ENCODE assay signal across 7 mouse cellular contexts in genomic region chr1:155048947-155049346, GRCm38 (mm10). TPM values are rescaled to one million over a fixed set of nuclear protein-coding genes. Genes with fewer than 3 reads are reported as not detected.
A peak's percentile ranks its signal among the peaks of the same experiment; 100 is the strongest.
DNase-seq lines count a peak whose midpoint lies in the region; ATAC-seq and TF ChIP-seq lines count a peak whose summit lies in the region.

No protein-coding gene starts in this region.

- peak; percentile 78 for DNase-seq in adrenal gland, adult 8-10 months
- DNase-seq in embryo, embryonic 9.5 days (ENCODE audit: extremely low spot score), result peak; percentile 88
- DNase-seq in kidney, adult 11 months, result peak; percentile 84
- DNase-seq in limb, embryonic 10.5 days (ENCODE audit: low spot score), result peak; percentile 97

- WGBS in limb, embryonic 10.5 days, result 5% methylated on average over 5 of the region's 5 CpGs
- WGBS in midbrain, embryonic 13.5 days, result 4% methylated on average over 5 of the region's 5 CpGs
- 4% methylated on average over 5 of the region's 5 CpGs for WGBS in small intestine, adult 2 months

- H3K9me3 ChIP-seq in limb, embryonic 10.5 days (replicated peaks), result no peaks in the 10 kb centered on the region
- no peaks in the 10 kb centered on the region for H3K9me3 ChIP-seq in midbrain, embryonic 13.5 days

- no peak for TF ChIP-seq POLR2A in small intestine, adult 2 months (IDR thresholded peaks at IDR 0.05; ENCODE audit: low read depth, low read length)

- H3K4me3 ChIP-seq in limb, embryonic 10.5 days, result no peak overlapping the region
- H3K4me3 ChIP-seq in midbrain, embryonic 13.5 days (replicated peaks), result no peak overlapping the region
- no peak overlapping the region for H3K4me3 ChIP-seq in small intestine, adult 2 months (ENCODE audit: low read depth, low read length)

- TF ChIP-seq CTCF in small intestine, adult 2 months (IDR thresholded peaks at IDR 0.05; ENCODE audit: extremely low read depth, insufficient read length, insufficient replicate concordance, low read depth, low read length), result peak; percentile 97

- peak overlapping the region; percentile 84 for H3K27ac ChIP-seq in limb, embryonic 10.5 days
- H3K27ac ChIP-seq in midbrain, embryonic 13.5 days, result 0 out of 2 replicates have a peak overlapping the region, but pooled peaks have one; percentile 4
- H3K27ac ChIP-seq in small intestine, adult 2 months (ENCODE audit: insufficient read depth, low read depth, low read length), result no peak overlapping the region

- ATAC-seq in granulocyte monocyte progenitor cell, adult 5-6 weeks (replicated peaks; ENCODE audit: poor library complexity, severe bottlenecking), result peak; percentile 71
- ATAC-seq in midbrain, embryonic 13.5 days, result peak; percentile 83

- H3K4me1 ChIP-seq in limb, embryonic 10.5 days, result peaks cover 43% of the 10 kb centered on the region
- H3K4me1 ChIP-seq in midbrain, embryonic 13.5 days (replicated peaks), result peaks cover 38% of the 10 kb centered on the region
- H3K4me1 ChIP-seq in small intestine, adult 2 months (ENCODE audit: control insufficient read depth, insufficient read depth, insufficient read length, low read length), result peaks cover 8% of the 10 kb centered on the region

- H3K4me2 ChIP-seq in midbrain, embryonic 13.5 days (replicated peaks), result no peak overlapping the region

- no peaks in the 10 kb centered on the region for H3K36me3 ChIP-seq in limb, embryonic 10.5 days
- no peaks in the 10 kb centered on the region for H3K36me3 ChIP-seq in midbrain, embryonic 13.5 days
- no peaks in the 10 kb centered on the region for H3K36me3 ChIP-seq in small intestine, adult 2 months (ENCODE audit: control insufficient read depth, insufficient read depth, low read length)

- H3K9ac ChIP-seq in midbrain, embryonic 13.5 days (replicated peaks), result no peak overlapping the region

- no peaks in the 10 kb centered on the region for H3K27me3 ChIP-seq in limb, embryonic 10.5 days (ENCODE audit: low read depth, poor library complexity, severe bottlenecking)
- H3K27me3 ChIP-seq in midbrain, embryonic 13.5 days, result peaks cover 3% of the 10 kb centered on the region; the same call in 1 of the 2 replicates
- H3K27me3 ChIP-seq in small intestine, adult 2 months (ENCODE audit: control insufficient read depth, insufficient read depth, low read length), result no peaks in the 10 kb centered on the region

RNA-seq across cellular contexts. Expression of gene Ier5, which starts 50.5 kb away (rescaled TPM):
- 10 to 100 TPM in 3 of 4 experiments, 1 to 10 TPM in 1; 7.8 to 11.9 (median 11.2) TPM for total RNA-seq in adrenal gland, adult 8-10 months (2022)
- 0.32 and 2.9 TPM in 2 replicates for total RNA-seq in granulocyte monocyte progenitor cell, adult 5-6 weeks (2014; fragmentation: Nextera tagmentation)
- 3.2 and 4.4 TPM in 2 replicates for total RNA-seq in granulocyte monocyte progenitor cell, adult 5-6 weeks (2017)
- polyA plus RNA-seq in limb, embryonic 10.5 days (2016; fragmentation: Nextera tagmentation; extraction: Ambion mirVana), result 4.5 and 6.9 TPM in 2 replicates
- polyA plus RNA-seq in midbrain, embryonic 13.5 days (2015; fragmentation: Nextera tagmentation; extraction: Ambion mirVana), result 5.9 and 9.4 TPM in 2 replicates
- 25.4 and 63.9 TPM in 2 replicates for polyA plus RNA-seq in small intestine, adult 2 months (2012; rRNA removed)
